Mouse (Mus musculus) megakaryocyte, embryonic 14.5 days (primary cell): Measurements from ENCODE around the gene Meiob. TPM values are rescaled to one million over a fixed set of nuclear protein-coding genes. Genes with fewer than 3 reads are reported as not detected.

ENCODE experiments used
- H3K27me3 ChIP-seq: replicated peaks from 2 replicates; pipeline ENCODE3; 2012; ENCODE audit warnings: inconsistent platforms
- H3K36me3 ChIP-seq: replicated peaks from 2 replicates; pipeline ENCODE3; 2012; ENCODE audit warnings: low read length, inconsistent platforms, mixed read lengths
- H3K4me1 ChIP-seq: 2 replicates; pipeline ENCODE4 v1.6.1; 2012; ENCODE audit warnings: inconsistent platforms
- H3K4me3 ChIP-seq: replicated peaks from 2 replicates; pipeline ENCODE3; 2012; ENCODE audit warnings: moderate library complexity, mild to moderate bottlenecking, inconsistent platforms
- H3K9me3 ChIP-seq: 2 replicates; pipeline ENCODE4 v1.6.1; 2012; ENCODE audit warnings: inconsistent platforms
- FLI1 ChIP-seq: IDR thresholded peaks from 2 replicates; pipeline ENCODE4 v1.6.1; 2012; ENCODE audit warnings: low read length, inconsistent platforms, mixed read lengths
- GATA1 ChIP-seq: IDR thresholded peaks from 3 replicates; pipeline ENCODE4 v1.6.1; 2012; ENCODE audit warnings: mixed read lengths, low read length, inconsistent platforms, borderline replicate concordance
- polyA plus RNA-seq: library from polyadenylated mRNA; stranded (reverse); fragments of >175 nt; gene quantifications from 2 replicates; pipeline ENCODE4 v1.2.3, GENCODE M21; 2012; ENCODE audit warnings: low replicate concordance; ENCODE audit not compliant: insufficient read depth

Meiob gene
- polyA plus RNA-seq, 1 experiment: not detected

- H3K4me1 ChIP-seq: peaks cover 3% of the 10 kb centered on the region
- no peak for TF ChIP-seq GATA1
- TF ChIP-seq FLI1: no peak
- H3K36me3 ChIP-seq: no peaks in the 10 kb centered on the region
- H3K9me3 ChIP-seq: no peaks in the 10 kb centered on the region
- no peak overlapping the region for H3K4me3 ChIP-seq
- H3K27me3 ChIP-seq: peaks cover 6% of the 10 kb centered on the region
Measured at GRCm38 (mm10) chr17:24818172-24818571, 14.1 kb downstream of the Meiob start.

DNA sequence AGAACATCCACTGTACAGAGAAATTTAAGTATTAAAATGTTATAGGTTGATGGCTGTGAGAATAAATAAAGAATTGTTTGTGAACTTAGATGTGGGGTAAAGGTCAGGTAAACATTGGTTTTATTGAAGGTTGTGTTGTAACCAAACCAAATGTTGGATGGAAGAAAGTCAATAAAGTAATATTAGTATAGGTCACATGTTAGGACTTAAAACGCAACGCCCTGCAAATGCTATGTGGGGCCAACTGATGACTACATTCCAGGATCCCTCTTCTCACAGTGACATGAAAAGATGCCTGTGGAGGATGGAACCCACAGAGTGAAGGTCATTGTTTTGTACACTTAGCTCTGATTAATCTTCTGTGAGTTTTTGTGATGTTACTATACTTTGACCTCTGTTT lies 15.4 kb downstream of the Meiob start:
- no peaks in the 10 kb centered on the region for H3K9me3 ChIP-seq
- no peak overlapping the region for H3K4me3 ChIP-seq
- peaks cover 9% of the 10 kb centered on the region for H3K27me3 ChIP-seq
- no peak for TF ChIP-seq FLI1
- no peak for TF ChIP-seq GATA1
- peaks cover 3% of the 10 kb centered on the region for H3K4me1 ChIP-seq
- no peaks in the 10 kb centered on the region for H3K36me3 ChIP-seq

DNA sequence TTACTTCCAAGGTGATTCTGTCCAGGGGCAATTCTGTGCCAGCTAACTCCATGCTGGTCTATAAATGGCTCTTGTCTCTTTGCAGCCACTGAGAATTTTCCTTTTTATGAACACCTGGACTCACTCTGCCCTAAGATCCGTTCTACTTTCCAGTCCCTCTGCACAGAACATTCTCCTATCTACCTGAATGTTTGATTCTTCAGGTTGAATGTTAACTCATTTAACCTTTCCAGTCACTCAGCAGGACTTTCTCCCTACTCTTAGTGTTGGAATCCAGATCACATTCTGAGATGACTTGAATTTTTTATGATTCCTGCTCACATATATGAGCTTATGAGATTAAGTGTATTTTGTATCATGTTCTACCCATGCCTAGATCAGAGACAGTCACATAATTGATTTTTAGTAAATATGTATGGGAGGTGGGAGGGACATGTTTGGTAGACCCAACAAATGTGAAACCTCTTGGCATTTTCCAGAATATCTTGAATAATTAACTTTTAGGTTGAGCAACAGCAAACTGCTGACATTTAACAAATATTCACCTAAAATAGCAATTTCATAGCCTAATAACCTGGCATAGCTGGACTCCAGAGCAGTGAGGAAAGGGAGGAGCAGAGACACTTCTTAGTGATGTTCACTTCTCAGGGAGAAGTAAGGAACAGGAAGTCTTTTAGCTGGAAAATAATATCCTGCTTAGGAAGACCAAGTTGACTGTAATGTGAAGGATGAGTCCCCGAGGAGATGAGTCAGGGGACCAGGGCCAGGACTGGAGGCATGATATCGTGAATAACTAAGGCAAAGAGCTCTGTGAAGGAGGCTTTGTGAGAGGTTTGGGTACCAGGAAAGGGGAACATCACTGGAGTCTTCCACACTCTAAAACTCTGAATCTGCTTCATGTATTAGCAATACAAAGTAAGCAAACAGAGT lies 17.5 kb downstream of the Meiob start:
- no peak overlapping the region for H3K4me3 ChIP-seq
- H3K27me3 ChIP-seq: peaks cover 15% of the 10 kb centered on the region
- H3K4me1 ChIP-seq: peaks cover 7% of the 10 kb centered on the region
- H3K9me3 ChIP-seq: no peaks in the 10 kb centered on the region
- H3K36me3 ChIP-seq: no peaks in the 10 kb centered on the region
- no peak for TF ChIP-seq GATA1
- TF ChIP-seq FLI1: no peak

GRCm38 (mm10) chr17:24839842-24840241 lies 35.8 kb downstream of the Meiob start, which contains the start of gene Hagh:
Gene Hagh, plus strand, starts transcription at chr17:24840143.
- Histone ChIP-seq H3K27me3 (peaks cover 15% of the 10 kb centered on the region), H3K9me3 (no peaks in the 10 kb centered on the region), H3K4me1 (peaks cover 16% of the 10 kb centered on the region), H3K36me3 (no peaks in the 10 kb centered on the region), H3K4me3 (no peak within 1 kb of the TSS)
- TF ChIP-seq GATA1 (no peak), FLI1 (no peak)

DNA sequence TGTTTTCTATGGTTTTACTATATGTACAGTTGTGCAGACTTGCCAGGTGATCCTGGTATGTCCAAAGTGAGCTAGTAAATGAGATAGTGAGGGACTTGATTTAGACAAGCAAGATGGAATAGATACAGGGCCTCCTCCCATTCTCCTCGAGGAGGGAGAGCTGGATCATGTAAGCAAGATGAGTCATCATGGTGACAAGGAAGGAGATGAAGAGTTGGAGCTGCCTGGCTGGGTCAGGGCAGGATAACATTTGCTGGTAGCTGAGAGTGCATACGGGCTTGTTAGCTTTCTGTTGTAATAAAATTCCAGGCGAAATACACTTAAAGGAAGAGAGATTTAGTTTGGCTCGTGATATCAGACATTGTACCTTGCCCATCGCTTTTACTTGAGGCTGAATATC lies 36.3 kb downstream of the Meiob start:
- peaks cover 15% of the 10 kb centered on the region for H3K27me3 ChIP-seq
- H3K36me3 ChIP-seq: no peaks in the 10 kb centered on the region
- no peak overlapping the region for H3K4me3 ChIP-seq
- TF ChIP-seq GATA1 (no peak), FLI1 (no peak)
- peaks cover 17% of the 10 kb centered on the region for H3K4me1 ChIP-seq
- no peaks in the 10 kb centered on the region for H3K9me3 ChIP-seq

- no peaks in the 10 kb centered on the region for H3K9me3 ChIP-seq
- H3K36me3 ChIP-seq: no peaks in the 10 kb centered on the region
- TF ChIP-seq FLI1: no peak
- TF ChIP-seq GATA1: no peak
- H3K4me3 ChIP-seq: no peak overlapping the region
- H3K27me3 ChIP-seq: peaks cover 10% of the 10 kb centered on the region
- H3K4me1 ChIP-seq: peaks cover 18% of the 10 kb centered on the region
Measured at GRCm38 (mm10) chr17:24841133-24841532, 37.0 kb downstream of the Meiob start.

- H3K4me3 ChIP-seq: no peak overlapping the region
- no peak for TF ChIP-seq FLI1
- TF ChIP-seq GATA1: no peak
- H3K9me3 ChIP-seq: no peaks in the 10 kb centered on the region
- H3K27me3 ChIP-seq: peaks cover 3% of the 10 kb centered on the region
- peaks cover 6% of the 10 kb centered on the region for H3K36me3 ChIP-seq
- H3K4me1 ChIP-seq: peaks cover 24% of the 10 kb centered on the region
Measured at GRCm38 (mm10) chr17:24842631-24843030, 38.5 kb downstream of the Meiob start.

DNA sequence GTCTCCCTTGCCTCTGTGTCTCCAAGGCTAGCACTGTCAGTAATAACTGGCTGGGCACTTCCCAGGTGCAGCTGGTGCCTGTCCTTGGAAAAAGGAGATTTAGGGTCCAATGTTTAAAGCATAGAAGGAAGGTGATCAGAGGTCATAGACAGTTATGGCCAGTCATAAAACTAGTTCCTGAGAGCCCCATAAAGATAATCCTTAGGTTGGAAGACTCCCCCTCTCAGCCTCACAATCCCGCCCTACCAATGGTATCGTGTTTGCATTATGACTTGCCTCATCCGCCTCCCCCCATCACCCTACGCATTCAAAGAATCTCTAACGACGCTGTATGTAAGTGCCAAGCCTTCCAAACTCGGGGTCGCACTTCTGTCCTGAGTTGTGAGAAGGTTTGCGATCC lies 40.4 kb downstream of the Meiob start:
- TF ChIP-seq GATA1 (no peak), FLI1 (no peak)
- Histone ChIP-seq H3K4me1 (peaks cover 35% of the 10 kb centered on the region), H3K36me3 (peaks cover 6% of the 10 kb centered on the region), H3K9me3 (no peaks in the 10 kb centered on the region), H3K27me3 (peaks cover 3% of the 10 kb centered on the region), H3K4me3 (no peak overlapping the region)

DNA sequence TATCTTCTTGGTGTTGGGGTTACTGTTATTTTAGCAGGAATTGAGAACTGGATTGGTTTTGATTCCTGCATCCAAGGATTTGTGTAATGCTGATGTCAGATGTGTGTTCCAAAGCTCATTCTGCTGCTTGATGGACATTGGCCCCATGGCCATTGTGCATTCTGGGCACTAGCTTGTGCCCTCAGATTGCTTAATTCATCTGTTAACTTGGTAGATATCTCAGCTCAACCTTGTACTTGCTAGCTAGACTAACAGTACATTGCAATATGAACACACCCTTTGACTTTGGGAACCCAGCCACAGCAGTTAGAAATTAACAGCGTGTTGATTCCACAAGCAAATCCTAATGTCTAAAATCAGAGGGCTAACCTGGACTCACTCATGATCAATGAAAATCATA lies 43.3 kb downstream of the Meiob start:
- Histone ChIP-seq H3K9me3 (no peaks in the 10 kb centered on the region), H3K27me3 (no peaks in the 10 kb centered on the region), H3K36me3 (peaks cover 6% of the 10 kb centered on the region), H3K4me3 (no peak overlapping the region), H3K4me1 (peaks cover 36% of the 10 kb centered on the region)
- TF ChIP-seq FLI1 (no peak), GATA1 (no peak)

- peaks cover 41% of the 10 kb centered on the region for H3K4me1 ChIP-seq
Measured at GRCm38 (mm10) chr17:24848600-24849031, 44.5 kb downstream of the Meiob start.

More at GRCm38 (mm10) chr17:24848600-24849031, 44.5 kb downstream of the Meiob start:
- Histone ChIP-seq H3K36me3 (peaks cover 17% of the 10 kb centered on the region), H3K4me3 (peak overlapping the region; percentile 100), H3K9me3 (no peaks in the 10 kb centered on the region), H3K27me3 (no peaks in the 10 kb centered on the region)
- TF ChIP-seq GATA1 (no peak), FLI1 (no peak)
